Mouse (Mus musculus) ES-Bruce4 (cell line): Measurements from ENCODE around the gene Clta. TPM values are rescaled to one million over a fixed set of nuclear protein-coding genes. Genes with fewer than 3 reads are reported as not detected.
A peak's percentile ranks its signal among the peaks of the same experiment; 100 is the strongest.

ENCODE experiments used
- H3K27ac ChIP-seq: 2 replicates; pipeline ENCODE4 v1.5.1; 2012; ENCODE audit warnings: low read length, inconsistent platforms; ENCODE audit not compliant: insufficient read depth
- H3K27me3 ChIP-seq: 2 replicates; pipeline ENCODE4 v1.6.1; 2012; ENCODE audit warnings: mild to moderate bottlenecking, low read length, inconsistent platforms; ENCODE audit not compliant: control insufficient read depth, poor library complexity, insufficient read depth, severe bottlenecking
- H3K36me3 ChIP-seq: 2 replicates; pipeline ENCODE4 v1.6.1; 2012; ENCODE audit warnings: inconsistent platforms, mild to moderate bottlenecking, low read length, moderate library complexity; ENCODE audit not compliant: control insufficient read depth, poor library complexity, insufficient read depth, severe bottlenecking
- H3K4me1 ChIP-seq: one replicate; pipeline ENCODE4 v1.8.1; 2011; ENCODE audit warnings: low read length; ENCODE audit not compliant: control insufficient read depth, insufficient read depth
- H3K4me3 ChIP-seq: 2 replicates; pipeline ENCODE4 v1.5.1; 2011; ENCODE audit warnings: low read depth, mild to moderate bottlenecking, low read length
- H3K9ac ChIP-seq: 2 replicates; pipeline ENCODE4 v1.6.1; 2012; ENCODE audit warnings: low read depth, mild to moderate bottlenecking, inconsistent platforms; ENCODE audit not compliant: poor library complexity, severe bottlenecking
- H3K9me3 ChIP-seq: replicated peaks from 2 replicates; pipeline ENCODE4 v1.6.1; 2012; ENCODE audit warnings: mild to moderate bottlenecking, low read length, inconsistent platforms; ENCODE audit not compliant: control insufficient read depth, poor library complexity, insufficient read depth, severe bottlenecking
- CTCF ChIP-seq: IDR thresholded peaks from one replicate; pipeline ENCODE4 v1.8.1; 2011; ENCODE audit warnings: low read depth, low read length
- EP300 ChIP-seq: IDR thresholded peaks from 2 replicates; pipeline ENCODE4 v1.6.1; 2011; ENCODE audit warnings: low read depth, low read length; ENCODE audit not compliant: insufficient read depth
- POLR2A ChIP-seq: IDR thresholded peaks from one replicate; pipeline ENCODE4 v1.8.1; 2011; ENCODE audit warnings: low read length; ENCODE audit not compliant: insufficient read depth
- polyA plus RNA-seq: library from polyadenylated mRNA; stranded (reverse); fragments of >200 nt; gene quantifications from 2 replicates; pipeline ENCODE4 v1.2.4, GENCODE M21; 2011; ENCODE audit warnings: low read depth; ENCODE audit not compliant: missing spikeins, insufficient read depth, insufficient read length

Clta gene
- polyA plus RNA-seq, 1 experiment: 277 TPM

- Histone ChIP-seq H3K4me3 (no peak overlapping the region), H3K4me1 (no peaks in the 10 kb centered on the region), H3K27me3 (no peaks in the 10 kb centered on the region), H3K36me3 (no peaks in the 10 kb centered on the region), H3K27ac (no peak overlapping the region), H3K9ac (0 out of 2 replicates have a peak overlapping the region, but pooled peaks have one; percentile 2), H3K9me3 (no peaks in the 10 kb centered on the region)
- TF ChIP-seq POLR2A: no peak
- TF ChIP-seq EP300: no peak
- TF ChIP-seq CTCF: no peak
Measured at GRCm38 (mm10) chr4:44066891-44067290, 62.6 kb downstream of the Clta start.

GRCm38 (mm10) chr4:44068736-44069135 lies 64.5 kb downstream of the Clta start:
- Histone ChIP-seq H3K4me1 (no peaks in the 10 kb centered on the region), H3K9me3 (no peaks in the 10 kb centered on the region), H3K27me3 (no peaks in the 10 kb centered on the region), H3K27ac (no peak overlapping the region), H3K36me3 (no peaks in the 10 kb centered on the region), H3K9ac (no peak overlapping the region), H3K4me3 (no peak overlapping the region)
- TF ChIP-seq CTCF (no peak), EP300 (no peak), POLR2A (no peak)

- H3K36me3 ChIP-seq: no peaks in the 10 kb centered on the region
- TF ChIP-seq CTCF: no peak
- TF ChIP-seq EP300: no peak
- no peak for TF ChIP-seq POLR2A
- H3K27ac ChIP-seq: no peak overlapping the region
- H3K9ac ChIP-seq: no peak overlapping the region
- H3K4me3 ChIP-seq: no peak overlapping the region
- no peaks in the 10 kb centered on the region for H3K9me3 ChIP-seq
- no peaks in the 10 kb centered on the region for H3K4me1 ChIP-seq
- no peaks in the 10 kb centered on the region for H3K27me3 ChIP-seq
Measured at GRCm38 (mm10) chr4:44069411-44069810, 65.2 kb downstream of the Clta start.

- H3K4me1 ChIP-seq: no peaks in the 10 kb centered on the region
- no peak overlapping the region for H3K9ac ChIP-seq
- no peak for TF ChIP-seq EP300
- no peak for TF ChIP-seq CTCF
- no peak for TF ChIP-seq POLR2A
- no peaks in the 10 kb centered on the region for H3K36me3 ChIP-seq
- H3K4me3 ChIP-seq: no peak overlapping the region
- H3K27ac ChIP-seq: no peak overlapping the region
- no peaks in the 10 kb centered on the region for H3K27me3 ChIP-seq
- no peaks in the 10 kb centered on the region for H3K9me3 ChIP-seq
Measured at GRCm38 (mm10) chr4:44070641-44071040, 66.4 kb downstream of the Clta start.

- Histone ChIP-seq H3K9me3 (no peaks in the 10 kb centered on the region), H3K36me3 (no peaks in the 10 kb centered on the region), H3K4me3 (peak overlapping the region; percentile 71), H3K9ac (peak overlapping the region; percentile 47), H3K27me3 (no peaks in the 10 kb centered on the region), H3K4me1 (no peaks in the 10 kb centered on the region), H3K27ac (no peak overlapping the region)
- TF ChIP-seq EP300 (no peak), CTCF (no peak), POLR2A (no peak)
Measured at GRCm38 (mm10) chr4:44071741-44072145, 67.5 kb downstream of the Clta start.

GRCm38 (mm10) chr4:44072146-44072872 lies 68.1 kb downstream of the Clta start:
- Histone ChIP-seq H3K27me3 (no peaks in the 10 kb centered on the region), H3K4me3 (peak overlapping the region; percentile 71), H3K4me1 (no peaks in the 10 kb centered on the region), H3K9ac (peak overlapping the region; percentile 47), H3K9me3 (no peaks in the 10 kb centered on the region), H3K36me3 (no peaks in the 10 kb centered on the region), H3K27ac (no peak overlapping the region)
- TF ChIP-seq CTCF (no peak), POLR2A (peak; percentile 23), EP300 (peak; percentile 71; the same call in 1 of the 2 replicates)
